Mouse (Mus musculus) thymus, adult 2 months (tissue): Measurements from ENCODE around the gene Arhgap33. TPM values are rescaled to one million over a fixed set of nuclear protein-coding genes. Genes with fewer than 3 reads are reported as not detected.

Experiments
- DNase-seq: peaks from one replicate; pipeline ENCODE4 v3.0.0; 2021
- H3K27ac ChIP-seq: fragments of 200-500 bp; 2 replicates; pipeline ENCODE4 v1.5.1; 2012; ENCODE audit warnings: low read length, control low read depth; ENCODE audit not compliant: control insufficient read depth, insufficient read depth
- H3K27me3 ChIP-seq: fragments of 200-500 bp; 2 replicates; pipeline ENCODE4 v1.6.1; 2012; ENCODE audit warnings: mild to moderate bottlenecking, low read length, moderate library complexity, mixed read lengths; ENCODE audit not compliant: control insufficient read depth, insufficient read depth
- H3K36me3 ChIP-seq: fragments of 200-500 bp; 2 replicates; pipeline ENCODE4 v1.6.1; 2012; ENCODE audit warnings: mild to moderate bottlenecking, low read length, moderate library complexity; ENCODE audit not compliant: control insufficient read depth, insufficient read depth
- H3K4me1 ChIP-seq: fragments of 200-500 bp; replicated peaks from 2 replicates; pipeline ENCODE4 v1.6.1; 2012; ENCODE audit warnings: low read length; ENCODE audit not compliant: control insufficient read depth, insufficient read depth
- H3K4me3 ChIP-seq: fragments of 200-500 bp; 2 replicates; pipeline ENCODE4 v1.5.1; 2012; ENCODE audit warnings: mild to moderate bottlenecking, low read length, control low read depth, moderate library complexity; ENCODE audit not compliant: control insufficient read depth, insufficient read depth
- CTCF ChIP-seq: fragments of 200-500 bp; IDR thresholded peaks from 2 replicates; pipeline ENCODE4 v1.5.1; 2012; ENCODE audit warnings: mild to moderate bottlenecking, control low read depth, low read length, moderate library complexity, borderline replicate concordance; ENCODE audit not compliant: control insufficient read depth, poor library complexity, insufficient read depth; ENCODE audit errors: extremely low read depth
- POLR2A ChIP-seq: fragments of 200-500 bp; IDR thresholded peaks from 2 replicates; pipeline ENCODE4 v1.6.1; 2012; ENCODE audit warnings: mild to moderate bottlenecking, low read length, control low read depth, moderate library complexity; ENCODE audit not compliant: control insufficient read depth, poor library complexity, insufficient read depth; ENCODE audit errors: extremely low read depth
- WGBS: fragments of 180-500 bp; shearing (Covaris S2); methylation state at CpG from one replicate; pipeline ENCODE4 v1.1.7; 2018; 5-methylcytosine and 5-hydroxymethylcytosine counted together
- polyA plus RNA-seq: library from polyadenylated mRNA; depleted of rRNA; stranded (reverse); fragments of >200 nt; gene quantifications from 2 replicates; pipeline ENCODE4 v1.2.3, GENCODE M21; 2012

Gene Arhgap33
- polyA plus RNA-seq, 1 experiment = 156 TPM

GRCm38 (mm10) chr7:30560296-30560695, 25.4 kb upstream of the Arhgap33 start:
- no peak overlapping the region for H3K4me3 ChIP-seq
- WGBS = 88% methylated on average over 2 of the region's 2 CpGs
- H3K36me3 ChIP-seq = peaks cover 14% of the 10 kb centered on the region
- DNase-seq = no peak
- TF ChIP-seq POLR2A = no peak
- no peak for TF ChIP-seq CTCF
- H3K4me1 ChIP-seq = peaks cover 25% of the 10 kb centered on the region
- H3K27ac ChIP-seq = no peak overlapping the region
- H3K27me3 ChIP-seq = no peaks in the 10 kb centered on the region

- WGBS = under 1% methylated on average over 20 of the region's 20 CpGs
These were observed 24.6 kb upstream of the Arhgap33 start, which contains the start of gene Lin37 for GRCm38 (mm10) chr7:30559443-30559954. Gene Lin37 (minus strand): TSS chr7:30559838.

GRCm38 (mm10) chr7:30558656-30559442, 24.0 kb upstream of the Arhgap33 start:
- H3K4me3 ChIP-seq = peak overlapping the region; percentile 73
- TF ChIP-seq POLR2A (no peak), CTCF (no peak)
- WGBS = 8% methylated on average over 12 of the region's 12 CpGs
- peaks cover 15% of the 10 kb centered on the region for H3K4me1 ChIP-seq
- H3K27ac ChIP-seq = peak overlapping the region; percentile 29; the same call in 1 of the 2 replicates
- no peaks in the 10 kb centered on the region for H3K27me3 ChIP-seq
- H3K36me3 ChIP-seq = peaks cover 19% of the 10 kb centered on the region
- no peak for DNase-seq

More at GRCm38 (mm10) chr7:30559443-30559954, 24.6 kb upstream of the Arhgap33 start, which contains the start of gene Lin37:
- Histone ChIP-seq H3K4me3 (peak within 1 kb of the TSS; percentile 73), H3K27me3 (no peaks in the 10 kb centered on the region), H3K4me1 (peaks cover 21% of the 10 kb centered on the region), H3K27ac (peak within 1 kb of the TSS; percentile 29; the same call in 1 of the 2 replicates), H3K36me3 (peaks cover 19% of the 10 kb centered on the region)
- TF ChIP-seq CTCF (0 out of 2 replicates have a peak, but pooled peaks have one; percentile 31), POLR2A (peak; percentile 66; the same call in 1 of the 2 replicates)
- peak; percentile 95 for DNase-seq

GRCm38 (mm10) chr7:30557901-30558514, 23.1 kb upstream of the Arhgap33 start:
- DNase-seq = no peak
- TF ChIP-seq CTCF (no peak), POLR2A (no peak)
- Histone ChIP-seq H3K4me1 (peaks cover 19% of the 10 kb centered on the region), H3K27me3 (no peaks in the 10 kb centered on the region), H3K27ac (no peak overlapping the region), H3K4me3 (no peak overlapping the region), H3K36me3 (peaks cover 19% of the 10 kb centered on the region)
- WGBS = 93% methylated on average over 13 of the region's 13 CpGs

GRCm38 (mm10) chr7:30556894-30557536, 22.2 kb upstream of the Arhgap33 start:
- Histone ChIP-seq H3K4me1 (peaks cover 20% of the 10 kb centered on the region), H3K27me3 (no peaks in the 10 kb centered on the region), H3K4me3 (no peak overlapping the region), H3K27ac (no peak overlapping the region), H3K36me3 (peaks cover 19% of the 10 kb centered on the region)
- peak; percentile 42 for DNase-seq
- TF ChIP-seq CTCF = no peak
- TF ChIP-seq POLR2A = no peak
- 94% methylated on average over 18 of the region's 18 CpGs for WGBS

GRCm38 (mm10) chr7:30553810-30554584, 19.1 kb upstream of the Arhgap33 start:
- 87% methylated on average over 22 of the region's 22 CpGs for WGBS
- no peak for DNase-seq
- TF ChIP-seq CTCF (no peak), POLR2A (no peak)
- H3K27me3 ChIP-seq = no peaks in the 10 kb centered on the region
- peaks cover 18% of the 10 kb centered on the region for H3K4me1 ChIP-seq
- H3K36me3 ChIP-seq = peaks cover 19% of the 10 kb centered on the region
- no peak overlapping the region for H3K27ac ChIP-seq
- no peak overlapping the region for H3K4me3 ChIP-seq
